Mouse (Mus musculus) megakaryocyte-erythroid progenitor cell, adult 5-6 weeks (primary cell): Measurements from ENCODE around the gene Prss41. TPM values are rescaled to one million over a fixed set of nuclear protein-coding genes. Genes with fewer than 3 reads are reported as not detected.
A peak's percentile ranks its signal among the peaks of the same experiment; 100 is the strongest.

Experiments
- ATAC-seq: replicated peaks from 2 replicates; pipeline ENCODE4 v1.8.0; 2016; ENCODE audit warnings: mild to moderate bottlenecking, inconsistent platforms; ENCODE audit not compliant: severe bottlenecking, poor library complexity, low FRiP score, low TSS enrichment
- total RNA-seq, 2 experiments: library from RNA; stranded (forward) in 1 of 2; stranded (reverse) in 1 of 2; fragments of 200-1000, 215-1000 nt in 1 of 2; fragments of >200 nt in 1 of 2; fragmentation: Nextera tagmentation in 1 of 2; gene quantifications; 2 replicates each; pipeline ENCODE4 v1.2.3; 2014 to 2017

Gene Prss41
- total RNA-seq, 2 experiments from 2014 or later, result not detected

- peak; percentile 72 for ATAC-seq
These were observed 14.8 kb downstream of the Prss41 start, which contains the start of gene Elob for GRCm38 (mm10) chr17:23829064-23829619. Elob (minus strand) TSS chr17:23829136.

GRCm38 (mm10) chr17:23828271-23829001, 15.5 kb downstream of the Prss41 start:
- peak; percentile 52 for ATAC-seq

GRCm38 (mm10) chr17:23825591-23825990, 18.4 kb downstream of the Prss41 start:
- no peak for ATAC-seq

GRCm38 (mm10) chr17:23823614-23824013, 20.4 kb downstream of the Prss41 start:
- ATAC-seq, result no peak

GRCm38 (mm10) chr17:23823018-23823417, 21.0 kb downstream of the Prss41 start:
- no peak for ATAC-seq

GRCm38 (mm10) chr17:23822094-23822493, 21.9 kb downstream of the Prss41 start:
- ATAC-seq, result no peak

GRCm38 (mm10) chr17:23820731-23821130, 23.2 kb downstream of the Prss41 start:
- no peak for ATAC-seq

GRCm38 (mm10) chr17:23819235-23819634, 24.7 kb downstream of the Prss41 start:
- no peak for ATAC-seq

GRCm38 (mm10) chr17:23818579-23818978, 25.4 kb downstream of the Prss41 start:
- ATAC-seq, result no peak

- no peak for ATAC-seq
These were observed 28.3 kb downstream of the Prss41 start for GRCm38 (mm10) chr17:23815641-23816040.

- ATAC-seq, result no peak
These were observed 36.1 kb downstream of the Prss41 start for GRCm38 (mm10) chr17:23807918-23808317.

GRCm38 (mm10) chr17:23806867-23807266, 37.1 kb downstream of the Prss41 start:
- peak; percentile 27 for ATAC-seq

GRCm38 (mm10) chr17:23804426-23805085, 39.4 kb downstream of the Prss41 start:
- no peak for ATAC-seq

GRCm38 (mm10) chr17:23803366-23804041, 40.5 kb downstream of the Prss41 start:
- ATAC-seq, result 0 out of 2 replicates have a peak, but pooled peaks have one; percentile 11

- peak; percentile 95 for ATAC-seq
These were observed 41.1 kb downstream of the Prss41 start for GRCm38 (mm10) chr17:23802746-23803365.

- ATAC-seq, result no peak
These were observed 42.3 kb downstream of the Prss41 start for GRCm38 (mm10) chr17:23801627-23802026.

GRCm38 (mm10) chr17:23797316-23797715, 46.7 kb downstream of the Prss41 start:
- no peak for ATAC-seq

GRCm38 (mm10) chr17:23795323-23795722, 48.6 kb downstream of the Prss41 start:
- ATAC-seq, result no peak

- ATAC-seq, result peak; percentile 13; the same call in 1 of the 2 replicates
These were observed 53.0 kb downstream of the Prss41 start for GRCm38 (mm10) chr17:23791079-23791357.
